Mouse (Mus musculus): ENCODE results near the gene Espnl. TPM values are rescaled to one million over a fixed set of nuclear protein-coding genes. Genes with fewer than 3 reads are reported as not detected.

Gene Espnl
- 0.03 TPM in 2 replicates for polyA plus RNA-seq (2014; fragmentation: Nextera tagmentation; extraction: Ambion mirVana)

DNA sequence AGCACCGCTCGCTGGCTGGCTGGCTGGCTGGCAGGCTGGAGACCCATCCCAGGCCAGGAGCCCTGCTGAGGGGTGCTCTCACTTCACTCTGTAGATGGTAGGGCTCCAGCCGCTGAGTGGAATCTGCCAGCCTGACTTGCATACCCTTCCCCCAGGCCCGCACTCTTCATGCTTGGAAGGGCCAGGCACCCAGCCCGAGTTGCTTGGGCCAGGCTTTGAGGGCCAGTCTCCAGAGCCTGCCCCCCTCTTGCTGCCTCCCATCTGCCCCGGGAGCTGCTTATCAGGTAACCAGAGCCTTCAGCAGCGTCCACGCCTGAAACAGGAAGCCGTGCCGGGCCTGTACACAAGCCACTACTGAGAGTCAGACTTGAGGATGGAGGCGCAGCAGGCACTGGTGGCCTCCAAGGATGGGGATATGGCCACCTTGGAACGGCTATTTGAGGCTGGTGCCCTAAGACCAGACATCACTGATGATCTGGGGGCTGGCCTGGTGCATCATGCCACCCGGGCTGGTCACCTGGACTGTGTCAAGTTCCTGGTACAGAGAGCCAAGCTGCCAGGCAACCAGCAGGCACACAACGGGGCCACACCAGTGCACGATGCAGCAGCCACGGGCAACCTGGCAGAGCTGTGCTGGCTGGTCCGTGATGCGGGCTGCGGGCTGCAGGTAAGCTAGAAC is at the start of gene Espnl:
Gene Espnl (plus strand): TSS at position 316 of the 679 bp plus-strand sequence.
- Histone ChIP-seq H3K27ac (ENCODE audit: low read depth, low read length) (no peak within 1 kb of the TSS), H3K36me3 (ENCODE audit: control insufficient read depth, insufficient read depth, low read length) (no peaks in the 10 kb centered on the region), H3K9ac (ENCODE audit: low read depth, low read length) (no peak within 1 kb of the TSS), H3K27me3 (ENCODE audit: control insufficient read depth, insufficient read depth, low read length) (no peaks in the 10 kb centered on the region), H3K4me3 (ENCODE audit: low read depth, low read length) (no peak within 1 kb of the TSS), H3K4me2 (replicated peaks; ENCODE audit: low read depth, low read length) (no peak within 1 kb of the TSS), H3K4me1 (replicated peaks; ENCODE audit: control insufficient read depth, insufficient read depth, low read length) (no peaks in the 10 kb centered on the region), H3K9me3 (ENCODE audit: control insufficient read depth, low read length) (no peaks in the 10 kb centered on the region)
- DNase-seq (ENCODE audit: low spot score) (no peak), ATAC-seq (ENCODE audit: low FRiP score) (no peak)
- WGBS = 76% methylated on average over 19 of the region's 19 CpGs

DNA sequence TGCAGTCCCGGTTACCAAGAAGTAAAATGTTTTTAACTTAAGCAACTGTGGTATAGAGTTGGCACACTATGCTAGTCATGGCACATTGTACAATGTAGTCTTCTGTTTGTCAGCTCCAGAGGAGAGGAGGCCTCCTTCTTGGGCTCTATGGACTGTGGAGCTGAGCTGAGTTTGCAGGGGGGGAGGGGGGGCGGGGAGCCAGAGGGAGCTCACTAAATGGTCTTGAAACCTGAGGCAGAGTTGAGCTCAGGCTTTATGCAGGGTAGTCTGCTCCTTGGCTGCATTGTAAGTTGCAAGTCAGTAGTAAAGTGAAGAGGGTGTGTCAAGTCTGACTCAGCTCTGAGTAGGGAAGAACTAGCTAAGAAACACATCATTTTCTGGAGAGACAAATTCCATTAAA is 49.6 kb upstream of the Espnl start:
- DNase-seq (ENCODE audit: low spot score) = no peak
- H3K36me3 ChIP-seq (ENCODE audit: control insufficient read depth, insufficient read depth, low read length) = no peaks in the 10 kb centered on the region
- H3K9ac ChIP-seq (ENCODE audit: low read depth, low read length) = no peak overlapping the region
- WGBS = 97% methylated on average over 2 of the region's 2 CpGs
- no peaks in the 10 kb centered on the region for H3K4me1 ChIP-seq (replicated peaks; ENCODE audit: control insufficient read depth, insufficient read depth, low read length)
- no peaks in the 10 kb centered on the region for H3K27me3 ChIP-seq (ENCODE audit: control insufficient read depth, insufficient read depth, low read length)
- no peaks in the 10 kb centered on the region for H3K9me3 ChIP-seq (ENCODE audit: control insufficient read depth, low read length)
- no peak overlapping the region for H3K4me3 ChIP-seq (ENCODE audit: low read depth, low read length)
- no peak for ATAC-seq (ENCODE audit: low FRiP score)
- no peak overlapping the region for H3K4me2 ChIP-seq (replicated peaks; ENCODE audit: low read depth, low read length)
- no peak overlapping the region for H3K27ac ChIP-seq (ENCODE audit: low read depth, low read length)

DNA sequence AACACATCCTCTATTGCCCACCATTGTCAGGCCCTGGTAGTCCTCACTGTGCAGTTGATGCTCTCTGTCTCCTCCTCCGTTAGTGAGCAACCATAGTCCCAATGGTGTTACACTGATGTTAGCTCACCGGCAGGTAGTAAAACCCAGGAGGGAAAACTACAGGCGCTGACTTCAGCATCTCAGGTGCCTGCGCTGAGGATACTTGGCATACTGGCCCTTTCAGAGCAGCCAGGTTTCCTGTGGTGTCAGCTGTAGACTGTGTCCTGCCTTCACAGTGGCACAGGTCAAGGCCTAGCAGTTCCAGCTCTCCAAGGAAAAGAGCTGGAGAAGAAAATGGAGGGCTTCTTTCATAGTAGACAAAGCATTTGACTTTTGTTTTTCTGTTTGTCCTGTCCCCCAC is 45.3 kb upstream of the Espnl start:
- 94% methylated on average over 4 of the region's 4 CpGs for WGBS
- Histone ChIP-seq H3K27me3 (ENCODE audit: control insufficient read depth, insufficient read depth, low read length) (no peaks in the 10 kb centered on the region), H3K9ac (ENCODE audit: low read depth, low read length) (no peak overlapping the region), H3K36me3 (ENCODE audit: control insufficient read depth, insufficient read depth, low read length) (no peaks in the 10 kb centered on the region), H3K27ac (ENCODE audit: low read depth, low read length) (no peak overlapping the region), H3K4me1 (replicated peaks; ENCODE audit: control insufficient read depth, insufficient read depth, low read length) (no peaks in the 10 kb centered on the region), H3K4me2 (replicated peaks; ENCODE audit: low read depth, low read length) (no peak overlapping the region), H3K4me3 (ENCODE audit: low read depth, low read length) (no peak overlapping the region), H3K9me3 (ENCODE audit: control insufficient read depth, low read length) (no peaks in the 10 kb centered on the region)
- DNase-seq (ENCODE audit: low spot score) = no peak
- no peak for ATAC-seq (ENCODE audit: low FRiP score)

DNA sequence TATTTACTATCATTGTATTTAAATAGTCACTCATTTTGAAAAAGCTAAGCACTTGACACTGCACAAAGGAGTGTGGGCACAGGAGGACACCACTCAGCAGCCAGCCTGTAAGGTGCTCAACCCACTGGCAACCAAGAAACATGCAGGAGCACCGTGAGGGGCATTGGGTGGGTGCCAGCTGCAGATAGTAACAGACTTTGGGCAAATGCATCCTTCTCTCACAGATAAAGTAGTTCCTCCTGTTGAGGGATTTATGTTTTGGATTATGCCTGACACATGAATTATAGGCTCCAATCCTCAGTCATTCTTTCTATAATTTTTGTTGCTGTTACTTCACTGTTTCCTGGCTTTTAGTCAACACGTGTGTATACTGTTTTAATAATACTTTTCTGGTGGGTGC is 44.4 kb upstream of the Espnl start:
- Histone ChIP-seq H3K27me3 (ENCODE audit: control insufficient read depth, insufficient read depth, low read length) (no peaks in the 10 kb centered on the region), H3K9me3 (ENCODE audit: control insufficient read depth, low read length) (no peaks in the 10 kb centered on the region), H3K4me2 (replicated peaks; ENCODE audit: low read depth, low read length) (no peak overlapping the region), H3K9ac (ENCODE audit: low read depth, low read length) (no peak overlapping the region), H3K4me1 (replicated peaks; ENCODE audit: control insufficient read depth, insufficient read depth, low read length) (no peaks in the 10 kb centered on the region), H3K36me3 (ENCODE audit: control insufficient read depth, insufficient read depth, low read length) (no peaks in the 10 kb centered on the region), H3K4me3 (ENCODE audit: low read depth, low read length) (no peak overlapping the region), H3K27ac (ENCODE audit: low read depth, low read length) (no peak overlapping the region)
- ATAC-seq (ENCODE audit: low FRiP score) (no peak), DNase-seq (ENCODE audit: low spot score) (no peak)
- WGBS = 99% methylated on average over 2 of the region's 2 CpGs

DNA sequence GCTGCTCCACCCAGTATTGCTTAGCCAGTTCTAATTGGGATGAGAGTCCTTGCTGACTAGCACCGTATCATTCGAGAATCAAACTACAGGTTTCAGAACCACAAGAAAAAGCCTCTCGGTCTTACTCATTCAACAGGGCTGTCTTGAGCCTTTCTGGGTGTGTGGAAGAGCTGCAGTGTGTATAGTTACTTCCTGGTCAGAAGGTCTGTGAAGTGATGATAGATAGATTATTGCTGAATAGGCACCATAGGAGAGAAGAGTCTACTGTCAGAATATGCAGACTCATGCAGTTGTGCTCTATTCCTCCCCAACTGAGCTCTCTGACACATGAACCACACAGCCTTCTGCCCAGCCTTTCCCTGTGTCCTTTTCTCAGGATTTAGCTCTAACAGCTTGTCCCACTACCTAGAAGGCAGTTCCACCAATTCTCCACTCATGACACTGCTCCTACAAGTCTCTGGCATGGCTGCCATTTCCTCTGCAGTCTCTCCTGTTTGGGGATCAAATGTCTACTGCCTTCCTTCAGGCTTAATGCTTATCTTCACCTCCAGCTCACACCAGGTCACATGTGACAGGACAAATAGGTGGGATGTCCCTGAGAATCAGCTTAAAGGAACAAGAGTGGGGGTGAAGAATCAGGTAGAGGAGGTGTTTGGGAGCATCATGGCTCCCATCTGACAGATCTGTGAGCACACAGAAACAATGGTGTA is 43.3 kb upstream of the Espnl start:
- Histone ChIP-seq H3K9ac (ENCODE audit: low read depth, low read length) (no peak overlapping the region), H3K4me3 (ENCODE audit: low read depth, low read length) (no peak overlapping the region), H3K4me1 (replicated peaks; ENCODE audit: control insufficient read depth, insufficient read depth, low read length) (no peaks in the 10 kb centered on the region), H3K36me3 (ENCODE audit: control insufficient read depth, insufficient read depth, low read length) (no peaks in the 10 kb centered on the region), H3K27me3 (ENCODE audit: control insufficient read depth, insufficient read depth, low read length) (no peaks in the 10 kb centered on the region), H3K9me3 (ENCODE audit: control insufficient read depth, low read length) (no peaks in the 10 kb centered on the region), H3K4me2 (replicated peaks; ENCODE audit: low read depth, low read length) (no peak overlapping the region), H3K27ac (ENCODE audit: low read depth, low read length) (no peak overlapping the region)
- WGBS = 94% methylated on average over 3 of the region's 3 CpGs
- DNase-seq (ENCODE audit: low spot score) = no peak
- no peak for ATAC-seq (ENCODE audit: low FRiP score)

DNA sequence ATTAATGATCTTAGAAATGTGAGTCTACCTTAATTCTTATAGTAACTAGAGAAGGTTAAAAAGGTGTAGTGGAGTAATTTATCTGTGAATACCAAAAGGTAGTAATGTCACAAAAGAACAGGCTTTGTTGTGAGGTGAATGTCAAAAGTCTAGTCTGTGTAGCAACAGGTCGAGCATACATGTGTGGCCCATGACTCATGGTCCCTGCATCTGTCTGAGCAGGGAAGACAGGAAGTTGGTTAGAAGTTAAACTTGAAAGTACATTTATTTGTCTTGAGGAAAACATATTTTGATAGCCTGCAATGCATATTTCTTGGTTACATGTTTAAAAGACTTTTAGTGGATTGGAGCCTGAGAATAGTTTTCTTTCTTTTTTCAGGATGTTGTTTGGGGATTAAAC is 42.7 kb upstream of the Espnl start:
- ATAC-seq (ENCODE audit: low FRiP score) (no peak), DNase-seq (ENCODE audit: low spot score) (no peak)
- no peak overlapping the region for H3K4me3 ChIP-seq (ENCODE audit: low read depth, low read length)
- H3K9me3 ChIP-seq (ENCODE audit: control insufficient read depth, low read length) = no peaks in the 10 kb centered on the region
- H3K9ac ChIP-seq (ENCODE audit: low read depth, low read length) = no peak overlapping the region
- H3K36me3 ChIP-seq (ENCODE audit: control insufficient read depth, insufficient read depth, low read length) = no peaks in the 10 kb centered on the region
- no peaks in the 10 kb centered on the region for H3K27me3 ChIP-seq (ENCODE audit: control insufficient read depth, insufficient read depth, low read length)
- H3K4me2 ChIP-seq (replicated peaks; ENCODE audit: low read depth, low read length) = no peak overlapping the region
- no peak overlapping the region for H3K27ac ChIP-seq (ENCODE audit: low read depth, low read length)
- H3K4me1 ChIP-seq (replicated peaks; ENCODE audit: control insufficient read depth, insufficient read depth, low read length) = no peaks in the 10 kb centered on the region
- WGBS = 89% methylated on average over 1 of the region's 1 CpGs

DNA sequence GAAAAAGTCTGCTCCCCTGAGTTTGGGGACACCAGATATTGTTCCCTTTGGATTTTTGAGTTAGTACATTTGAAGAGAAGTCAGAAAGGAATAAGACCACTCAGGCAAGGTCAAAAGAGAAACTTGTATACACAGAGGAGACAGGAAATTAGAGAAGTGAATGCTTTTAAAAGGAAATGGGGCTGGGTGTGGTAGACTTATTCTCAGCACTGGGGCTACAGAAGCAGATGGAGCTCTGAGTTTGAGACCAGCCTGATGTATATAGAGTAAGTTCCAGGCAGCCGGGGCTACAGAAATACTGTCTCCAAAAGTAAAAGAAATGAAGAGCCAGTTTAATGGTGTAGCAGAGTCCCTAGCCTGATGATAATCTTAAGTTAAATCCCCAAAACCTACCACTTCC is 39.3 kb upstream of the Espnl start:
- Histone ChIP-seq H3K27ac (ENCODE audit: low read depth, low read length) (no peak overlapping the region), H3K9ac (ENCODE audit: low read depth, low read length) (no peak overlapping the region), H3K4me3 (ENCODE audit: low read depth, low read length) (no peak overlapping the region), H3K36me3 (ENCODE audit: control insufficient read depth, insufficient read depth, low read length) (0 out of 2 replicates have a peak, but pooled peaks cover 2% of the 10 kb centered on the region), H3K4me1 (replicated peaks; ENCODE audit: control insufficient read depth, insufficient read depth, low read length) (no peaks in the 10 kb centered on the region), H3K9me3 (ENCODE audit: control insufficient read depth, low read length) (no peaks in the 10 kb centered on the region), H3K4me2 (replicated peaks; ENCODE audit: low read depth, low read length) (no peak overlapping the region), H3K27me3 (ENCODE audit: control insufficient read depth, insufficient read depth, low read length) (no peaks in the 10 kb centered on the region)
- no peak for DNase-seq (ENCODE audit: low spot score)
- 96% methylated on average over 1 of the region's 1 CpGs for WGBS
- ATAC-seq (ENCODE audit: low FRiP score) = no peak

DNA sequence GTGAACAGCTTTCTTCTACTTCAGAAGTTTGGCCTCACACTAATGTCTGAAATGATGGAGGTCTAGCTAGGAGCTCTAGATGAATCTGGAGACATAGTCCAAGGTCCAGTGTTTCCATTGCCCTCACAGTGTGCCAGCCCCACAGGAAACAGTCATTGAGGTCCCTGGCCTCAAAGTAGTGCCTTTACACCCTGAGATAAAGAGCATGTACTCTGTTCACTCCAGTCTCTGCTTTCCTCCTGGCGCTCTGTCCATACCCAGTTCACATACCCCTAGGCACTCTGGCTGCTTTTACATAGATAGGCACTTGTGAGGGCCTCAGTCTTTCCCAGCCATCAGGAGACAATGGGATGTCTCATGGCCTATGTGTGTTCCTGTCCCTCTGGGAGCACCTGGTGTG is 32.5 kb upstream of the Espnl start:
- no peak overlapping the region for H3K9ac ChIP-seq (ENCODE audit: low read depth, low read length)
- H3K27me3 ChIP-seq (ENCODE audit: control insufficient read depth, insufficient read depth, low read length) = no peaks in the 10 kb centered on the region
- H3K9me3 ChIP-seq (ENCODE audit: control insufficient read depth, low read length) = no peaks in the 10 kb centered on the region
- WGBS = 97% methylated on average over 1 of the region's 1 CpGs
- ATAC-seq (ENCODE audit: low FRiP score) (no peak), DNase-seq (ENCODE audit: low spot score) (no peak)
- H3K4me2 ChIP-seq (replicated peaks; ENCODE audit: low read depth, low read length) = no peak overlapping the region
- H3K36me3 ChIP-seq (ENCODE audit: control insufficient read depth, insufficient read depth, low read length) = 0 out of 2 replicates have a peak, but pooled peaks cover 2% of the 10 kb centered on the region
- no peak overlapping the region for H3K4me3 ChIP-seq (ENCODE audit: low read depth, low read length)
- no peaks in the 10 kb centered on the region for H3K4me1 ChIP-seq (replicated peaks; ENCODE audit: control insufficient read depth, insufficient read depth, low read length)
- no peak overlapping the region for H3K27ac ChIP-seq (ENCODE audit: low read depth, low read length)
